In genomic region chr7:39588471-39589041, GRCm38 (mm10) we compare ENCODE assay signal across 8 mouse cellular contexts.
DNase-seq lines count a peak whose midpoint lies in the region; ATAC-seq and TF ChIP-seq lines count a peak whose summit lies in the region.
"Not testable (repeated sequence)": the region's sequence is repeated elsewhere in the genome, so short reads cannot be mapped to it uniquely, and the experiment has no call there.

No protein-coding gene starts in this region.

- not testable (repeated sequence) for H3K27me3 ChIP-seq in hindbrain, embryonic 11.5 days (ENCODE audit: control insufficient read depth, insufficient read depth, low read length); liver, embryonic 12.5 days (replicated peaks); midbrain, postnatal 0 days (ENCODE audit: insufficient read depth, low read length); stomach, embryonic 15.5 days (replicated peaks)

- TF ChIP-seq CTCF in cortical plate, adult 2 months (IDR thresholded peaks at IDR 0.05; ENCODE audit: extremely low read depth, insufficient read depth, low read length); midbrain, postnatal 0 days (IDR thresholded peaks at IDR 0.05): not testable (repeated sequence)

- peak overlapping the region; percentile 31 for H3K4me3 ChIP-seq in cortical plate, adult 2 months (ENCODE audit: insufficient read depth, low read length)
- H3K4me3 ChIP-seq in hindbrain, embryonic 11.5 days (ENCODE audit: low read depth, low read length) = peak overlapping the region; percentile 37
- peak overlapping the region; percentile 44 for H3K4me3 ChIP-seq in liver, embryonic 12.5 days
- peak overlapping the region; percentile 40 for H3K4me3 ChIP-seq in midbrain, postnatal 0 days (ENCODE audit: low read depth, low read length)
- peak overlapping the region; percentile 47 for H3K4me3 ChIP-seq in stomach, embryonic 15.5 days (replicated peaks)

- peak overlapping the region; percentile 54 for H3K9ac ChIP-seq in hindbrain, embryonic 11.5 days (ENCODE audit: low read depth, low read length)
- H3K9ac ChIP-seq in liver, embryonic 12.5 days = peak overlapping the region; percentile 31; the same call in 1 of the 2 replicates
- peak overlapping the region; percentile 52 for H3K9ac ChIP-seq in midbrain, postnatal 0 days (replicated peaks; ENCODE audit: low read length, poor library complexity, severe bottlenecking)
- H3K9ac ChIP-seq in stomach, embryonic 15.5 days = 0 out of 2 replicates have a peak overlapping the region, but pooled peaks have one; percentile 7

- TF ChIP-seq POLR2A in cortical plate, adult 2 months (IDR thresholded peaks at IDR 0.05; ENCODE audit: extremely low read depth, insufficient read depth, low read length) = not testable (repeated sequence)

- not testable (repeated sequence) for H3K9me3 ChIP-seq in hindbrain, embryonic 11.5 days (ENCODE audit: control insufficient read depth, low read length); liver, embryonic 12.5 days (replicated peaks); midbrain, postnatal 0 days (ENCODE audit: low read length); stomach, embryonic 15.5 days

- H3K27ac ChIP-seq in cortical plate, adult 2 months (ENCODE audit: insufficient read depth, low read length) = peak overlapping the region; percentile 59
- peak overlapping the region; percentile 47; the same call in 1 of the 2 replicates for H3K27ac ChIP-seq in hindbrain, embryonic 11.5 days (ENCODE audit: low read depth, low read length)
- not testable (repeated sequence) for H3K27ac ChIP-seq in liver, embryonic 12.5 days; stomach, embryonic 15.5 days
- H3K27ac ChIP-seq in midbrain, postnatal 0 days (ENCODE audit: low read depth, low read length) = peak overlapping the region; percentile 43; the same call in 1 of the 2 replicates

- WGBS in hindbrain, embryonic 11.5 days = under 1% methylated on average over 46 of the region's 62 CpGs
- 1% methylated on average over 56 of the region's 62 CpGs for WGBS in liver, embryonic 12.5 days (ENCODE audit: insufficient replicate concordance)
- under 1% methylated on average over 47 of the region's 62 CpGs for WGBS in midbrain, postnatal 0 days
- WGBS in stomach, embryonic 15.5 days = under 1% methylated on average over 59 of the region's 62 CpGs

- peak; percentile 93 for ATAC-seq in hindbrain, embryonic 11.5 days (ENCODE audit: low FRiP score)
- ATAC-seq in liver, embryonic 12.5 days = peak; percentile 68; the same call in 1 of the 2 replicates
- ATAC-seq in midbrain, postnatal 0 days (ENCODE audit: low FRiP score) = peak; percentile 90
- peak; percentile 89 for ATAC-seq in stomach, embryonic 15.5 days (ENCODE audit: insufficient read depth, low FRiP score, low read depth)

- not testable (repeated sequence) for H3K4me1 ChIP-seq in cortical plate, adult 2 months (ENCODE audit: control insufficient read depth, insufficient read depth, low read length); hindbrain, embryonic 11.5 days (replicated peaks; ENCODE audit: control insufficient read depth, insufficient read depth, low read length); liver, embryonic 12.5 days; midbrain, postnatal 0 days (ENCODE audit: insufficient read depth, low read length); stomach, embryonic 15.5 days

- DNase-seq in ZHBTc4 (ENCODE audit: low read depth, low spot score) = peak; percentile 36
- DNase-seq in frontal cortex, postnatal 25 days (ENCODE audit: low spot score in 2 of 2) = peak; percentile 9 to 17
- peak; percentile 52 for DNase-seq in hindbrain, embryonic 11.5 days (ENCODE audit: low spot score)
- peak; percentile 6 to 23 for DNase-seq in layer of hippocampus, adult 8-10 months (ENCODE audit: low spot score in 2 of 2)
- DNase-seq in midbrain, postnatal 0 days (ENCODE audit: low spot score) = peak; percentile 53

- not testable (repeated sequence) for H3K36me3 ChIP-seq in hindbrain, embryonic 11.5 days (ENCODE audit: control insufficient read depth, insufficient read depth, low read length); liver, embryonic 12.5 days; midbrain, postnatal 0 days (ENCODE audit: insufficient read depth, low read length); stomach, embryonic 15.5 days

- H3K4me2 ChIP-seq in hindbrain, embryonic 11.5 days (replicated peaks; ENCODE audit: low read depth, low read length) = peak overlapping the region; percentile 37
- peak overlapping the region; percentile 65 for H3K4me2 ChIP-seq in liver, embryonic 12.5 days
- peak overlapping the region; percentile 49 for H3K4me2 ChIP-seq in midbrain, postnatal 0 days (ENCODE audit: low read depth, low read length, poor library complexity, severe bottlenecking)
- peak overlapping the region; percentile 68 for H3K4me2 ChIP-seq in stomach, embryonic 15.5 days
